Mouse (Mus musculus): ENCODE results near the gene Ikzf2.

Gene Ikzf2

DNA sequence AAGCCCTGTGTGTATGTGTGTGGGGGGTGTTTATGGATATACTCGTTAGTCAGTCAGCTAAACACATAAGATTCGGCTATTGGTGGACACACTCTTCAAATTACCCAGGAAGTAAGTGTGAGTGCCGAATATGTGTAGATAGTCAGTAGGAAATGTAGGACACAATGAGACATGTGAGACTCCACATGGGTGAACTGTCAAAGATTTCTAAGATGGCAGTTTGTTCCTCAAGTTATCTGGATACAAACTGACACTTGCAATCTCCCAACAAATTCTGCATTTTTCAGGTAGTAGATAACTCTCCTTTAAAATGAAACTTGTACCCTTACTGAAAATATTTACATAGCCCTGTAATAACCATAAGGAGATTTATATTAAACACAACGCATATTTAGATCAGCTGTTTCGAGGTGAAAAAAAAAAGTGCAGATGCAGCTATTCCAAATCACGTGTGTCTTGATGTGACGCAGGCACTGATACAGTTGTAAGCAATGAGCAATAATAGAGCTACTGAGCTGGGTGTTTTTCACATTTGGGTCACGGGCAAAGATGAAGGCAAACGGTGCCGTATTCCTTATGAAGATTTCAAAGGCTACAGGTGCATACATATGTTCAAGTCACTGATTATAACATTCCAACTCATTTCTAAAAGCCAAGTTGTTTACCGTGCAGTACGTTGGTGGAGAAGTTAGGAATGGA lies 87.8 kb downstream of the Ikzf2 start:
- no peak for DNase-seq (ENCODE audit: low read depth, low spot score)

DNA sequence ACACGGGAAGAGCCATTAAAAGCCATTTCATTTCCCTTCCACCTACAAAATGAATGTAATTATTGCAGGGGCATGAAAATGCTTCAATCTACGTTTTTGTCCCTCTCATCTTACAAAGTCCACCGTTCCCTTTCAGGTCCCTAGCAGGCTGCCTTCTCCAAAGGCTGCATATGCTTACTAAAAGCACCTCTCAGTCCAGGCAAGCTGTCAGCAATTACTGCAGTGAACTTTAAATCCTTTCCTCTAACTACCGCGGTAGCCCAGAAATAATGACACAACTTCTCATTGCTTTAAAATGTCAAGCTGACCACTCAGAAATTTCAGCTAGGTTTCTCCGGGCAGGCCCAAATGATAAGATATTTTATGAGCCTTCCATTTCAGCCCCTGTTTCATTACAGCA lies 95.2 kb downstream of the Ikzf2 start:
- DNase-seq (ENCODE audit: low read depth, low spot score) = no peak

- peak; percentile 44 for DNase-seq (ENCODE audit: low read depth, low spot score)
Observed at GRCm38 (mm10) chr1:69591328-69591801, 95.7 kb downstream of the Ikzf2 start.

GRCm38 (mm10) chr1:69585546-69585945 lies 101.5 kb downstream of the Ikzf2 start:
- DNase-seq (ENCODE audit: low read depth, low spot score) = no peak

GRCm38 (mm10) chr1:69583932-69584659 lies 102.9 kb downstream of the Ikzf2 start:
- DNase-seq (ENCODE audit: low read depth, low spot score) = no peak

GRCm38 (mm10) chr1:69578917-69579316 lies 108.1 kb downstream of the Ikzf2 start:
- no peak for DNase-seq (ENCODE audit: low read depth, low spot score)

GRCm38 (mm10) chr1:69559443-69560090 lies 127.5 kb downstream of the Ikzf2 start:
- no peak for DNase-seq (ENCODE audit: low read depth, low spot score)

DNA sequence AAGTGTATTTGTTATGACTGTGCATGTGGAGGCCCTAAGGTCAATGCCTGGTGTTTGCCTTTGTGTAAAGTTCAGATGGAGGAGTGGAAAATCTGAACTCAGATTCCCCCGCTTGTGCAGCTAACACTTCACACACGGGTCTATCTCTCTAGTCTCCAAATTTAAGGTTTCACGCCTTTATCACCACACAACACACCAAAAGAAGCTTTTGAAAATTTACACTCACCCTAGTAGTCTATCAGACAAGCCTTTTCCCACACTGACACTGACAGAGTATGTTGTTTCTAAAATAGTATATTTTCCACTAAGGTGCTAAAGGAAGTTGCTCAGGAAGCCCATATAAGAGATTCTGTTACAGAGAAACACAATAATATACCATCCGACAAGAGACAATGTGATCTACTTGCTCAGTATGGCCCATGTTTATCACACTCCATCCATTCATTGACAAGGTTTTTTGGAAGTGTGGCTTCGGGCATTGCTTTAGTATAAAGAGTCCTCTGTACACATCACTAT lies 131.4 kb downstream of the Ikzf2 start:
- no peak for DNase-seq (ENCODE audit: low read depth, low spot score)

DNA sequence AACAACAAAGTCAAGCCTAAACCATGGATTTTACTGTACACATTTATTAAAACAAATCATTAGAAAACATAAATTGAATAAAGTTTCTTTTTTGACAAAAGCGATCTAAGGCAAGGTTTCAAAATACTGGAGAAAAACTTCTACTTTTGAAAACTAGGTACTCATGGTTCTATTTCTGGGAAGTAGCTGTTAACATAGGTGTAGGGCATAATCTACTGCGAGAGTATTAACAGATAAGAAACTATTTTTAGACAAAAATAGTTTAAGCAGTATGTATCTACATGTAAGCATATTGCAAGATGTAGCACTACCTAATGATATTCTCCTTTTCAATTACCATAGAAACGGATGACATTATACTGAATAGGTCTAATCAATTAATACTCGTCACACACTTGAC lies 137.1 kb downstream of the Ikzf2 start:
- no peak for DNase-seq (ENCODE audit: low read depth, low spot score)

GRCm38 (mm10) chr1:69545885-69546253 lies 141.2 kb downstream of the Ikzf2 start:
- DNase-seq (ENCODE audit: low read depth, low spot score) = no peak

GRCm38 (mm10) chr1:69545217-69545884 lies 141.7 kb downstream of the Ikzf2 start:
- DNase-seq (ENCODE audit: low read depth, low spot score) = no peak

- DNase-seq (ENCODE audit: low read depth, low spot score) = no peak
Observed at GRCm38 (mm10) chr1:69543774-69544597, 143.1 kb downstream of the Ikzf2 start.

DNA sequence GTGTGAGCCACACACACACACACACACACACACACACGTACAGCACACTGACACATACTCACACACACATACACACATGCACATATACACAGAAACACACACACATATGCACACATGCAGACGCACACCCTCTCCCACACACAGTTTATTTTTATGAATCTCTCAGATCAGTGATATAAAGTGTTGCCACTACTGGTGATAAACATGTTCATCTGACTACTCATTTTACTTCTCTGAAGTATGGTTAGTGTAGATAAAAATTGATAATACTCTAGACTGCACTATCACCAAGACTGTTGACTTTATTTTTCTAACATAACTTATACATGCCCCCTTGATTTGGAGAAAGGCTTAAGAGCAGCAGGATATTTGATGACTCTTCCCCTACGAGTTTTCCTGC lies 144.5 kb downstream of the Ikzf2 start:
- DNase-seq (ENCODE audit: low read depth, low spot score) = no peak

DNA sequence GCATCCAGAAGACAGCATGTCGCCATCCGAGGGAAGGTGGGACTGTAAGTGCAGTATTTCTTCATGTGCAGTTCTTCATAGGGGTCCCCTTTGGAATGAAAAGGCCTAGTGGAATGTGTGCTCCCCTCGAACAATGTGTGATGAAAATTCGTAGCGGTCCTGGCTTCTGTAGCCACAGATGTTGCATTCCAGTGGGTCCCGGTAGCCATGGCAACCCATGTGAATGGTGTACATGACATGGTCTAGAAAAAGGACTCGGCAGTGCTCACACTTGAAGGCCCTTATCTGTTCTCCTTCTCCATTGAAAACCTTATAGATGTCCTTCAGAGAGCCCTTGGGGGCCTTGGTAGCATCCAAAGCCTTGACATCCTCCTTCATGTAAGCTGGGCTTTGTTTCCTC lies 148.4 kb downstream of the Ikzf2 start:
- no peak for DNase-seq (ENCODE audit: low read depth, low spot score)

- DNase-seq (ENCODE audit: low read depth, low spot score) = no peak
Observed at GRCm38 (mm10) chr1:69537619-69538018, 149.4 kb downstream of the Ikzf2 start.

GRCm38 (mm10) chr1:69535507-69535906 lies 151.5 kb downstream of the Ikzf2 start:
- no peak for DNase-seq (ENCODE audit: low read depth, low spot score)

DNA sequence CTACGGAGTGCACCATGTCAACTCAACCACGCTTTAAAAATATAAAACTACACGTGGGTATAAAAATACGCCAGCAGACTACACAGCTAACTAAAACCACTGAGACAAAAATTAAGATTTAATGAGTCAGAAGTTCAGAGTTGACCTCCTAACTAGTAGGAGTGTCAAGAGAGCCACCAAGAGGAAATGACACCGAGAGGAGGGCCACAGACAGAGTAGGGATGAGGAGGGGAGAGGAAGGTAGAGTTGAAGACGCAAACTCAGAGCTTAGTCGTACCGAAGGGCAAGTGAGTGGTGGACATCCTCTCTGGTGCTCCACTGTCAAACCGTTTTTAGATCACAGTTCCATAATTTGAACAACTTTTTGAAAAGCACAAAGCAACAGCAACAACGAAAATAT lies 154.0 kb downstream of the Ikzf2 start:
- no peak for DNase-seq (ENCODE audit: low read depth, low spot score)

- no peak for DNase-seq (ENCODE audit: low read depth, low spot score)
Observed at GRCm38 (mm10) chr1:69528696-69529095, 158.3 kb downstream of the Ikzf2 start.

GRCm38 (mm10) chr1:69521656-69522055 lies 165.4 kb downstream of the Ikzf2 start:
- DNase-seq (ENCODE audit: low read depth, low spot score) = peak; percentile 31

DNA sequence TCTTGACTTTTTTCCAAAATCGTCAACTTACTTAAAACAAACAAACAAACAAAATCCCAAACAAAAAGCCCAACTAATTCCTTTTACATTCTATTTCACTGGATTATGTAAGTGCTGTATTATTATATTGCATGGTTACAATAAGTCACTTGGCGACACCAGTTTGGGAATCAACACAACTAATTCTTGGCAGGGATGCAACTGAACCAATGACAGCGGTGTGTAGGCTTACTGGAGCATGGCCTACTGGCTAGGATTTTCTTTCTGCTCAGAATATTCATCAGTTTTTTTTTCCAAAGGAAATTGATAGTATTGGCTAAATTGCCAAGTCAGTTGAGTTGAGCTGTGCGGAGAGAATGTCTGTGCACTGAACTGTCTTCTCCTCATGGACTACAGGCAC lies 167.7 kb downstream of the Ikzf2 start:
- DNase-seq (ENCODE audit: low read depth, low spot score) = no peak

DNA sequence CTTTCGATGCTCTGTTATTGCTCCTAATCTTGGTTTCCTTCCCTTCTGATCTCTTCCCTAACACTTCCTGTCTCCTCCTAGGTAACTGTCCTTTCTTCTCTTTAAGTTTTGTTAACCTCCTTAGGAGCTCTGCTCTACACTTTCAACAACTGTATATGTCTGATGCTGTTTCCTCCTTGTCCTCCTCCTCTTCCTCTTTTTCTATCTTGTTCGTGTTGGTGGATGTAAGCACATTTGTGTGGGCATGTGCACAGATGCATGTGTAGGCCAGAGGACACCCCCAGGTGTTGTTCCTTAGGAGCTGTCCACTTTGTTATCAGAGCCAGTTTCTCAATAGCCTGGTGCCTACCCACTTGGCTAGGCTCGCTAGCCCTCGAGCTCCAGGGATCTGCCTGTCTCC lies 169.0 kb downstream of the Ikzf2 start:
- DNase-seq (ENCODE audit: low read depth, low spot score) = no peak
